Mouse (Mus musculus): ENCODE measurements at regions not wholly inside any gene's neighbourhood (a gene's known extent, or its start where the extent isn't known, plus 50 kb on each side); places are given as distances from the start of the nearest gene placed in this dataset.
A peak's percentile ranks its signal among the peaks of the same experiment; 100 is the strongest.

DNA sequence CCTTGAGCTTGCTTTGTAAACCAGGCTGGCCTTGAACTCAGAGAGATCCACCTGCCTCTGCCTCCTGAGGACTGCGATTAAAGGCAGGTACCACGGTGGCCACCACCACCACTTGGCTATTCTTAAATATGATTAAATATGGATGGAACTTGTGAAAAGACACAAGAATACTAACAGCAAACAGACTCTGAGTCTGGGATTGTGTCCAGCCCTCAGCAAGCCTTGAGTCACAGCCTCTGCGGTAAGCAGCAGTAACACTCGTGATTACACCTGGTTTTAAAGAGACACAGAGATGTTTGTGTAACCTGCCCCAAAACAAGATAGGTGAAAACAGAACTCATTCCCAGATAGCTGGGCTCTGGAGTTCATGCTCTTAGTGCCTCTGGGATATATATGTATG is 263.4 kb downstream of the Mreg start:
- DNase-seq (ENCODE audit: low spot score in 2 of 2), result no peak

DNA sequence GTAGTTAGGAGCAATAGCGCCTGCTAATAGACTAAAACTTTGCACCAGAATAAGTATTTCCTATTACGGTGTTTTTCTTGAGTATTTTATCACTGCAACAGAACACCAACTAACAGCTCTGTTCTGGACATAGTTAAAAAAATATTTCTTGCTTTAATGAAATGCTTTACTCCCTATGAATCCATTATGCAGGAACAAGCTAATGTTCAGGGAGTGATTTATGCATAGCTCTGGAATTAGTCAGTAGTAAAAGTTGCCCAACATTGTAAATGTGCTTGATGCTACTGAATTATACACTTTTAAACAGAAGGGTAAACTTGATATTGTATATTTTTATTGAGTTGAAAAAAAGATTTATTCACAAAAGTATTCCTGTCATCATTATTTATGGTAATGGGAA is 264.6 kb downstream of the Mreg start:
- no peak for DNase-seq (ENCODE audit: low spot score in 2 of 2)

DNA sequence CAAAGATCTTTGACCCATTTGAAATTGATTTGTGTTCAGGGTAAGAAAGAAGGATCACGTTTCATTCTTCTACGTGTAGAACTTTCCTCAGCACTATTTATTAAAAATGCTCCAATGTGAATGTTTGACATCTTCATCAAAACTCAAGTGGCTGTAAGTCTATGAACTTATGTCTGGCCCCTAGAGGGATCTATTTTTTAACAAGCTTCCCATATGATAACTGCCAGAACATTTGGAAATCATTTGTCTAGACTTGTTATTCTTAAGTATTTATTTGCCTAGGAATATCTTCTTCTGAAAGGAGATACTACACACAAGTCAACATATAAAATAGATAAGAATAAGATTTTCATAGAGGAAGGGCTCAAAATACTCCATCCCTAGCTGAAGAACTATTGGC is 265.2 kb downstream of the Mreg start:
- no peak for DNase-seq (ENCODE audit: low spot score in 2 of 2)

DNA sequence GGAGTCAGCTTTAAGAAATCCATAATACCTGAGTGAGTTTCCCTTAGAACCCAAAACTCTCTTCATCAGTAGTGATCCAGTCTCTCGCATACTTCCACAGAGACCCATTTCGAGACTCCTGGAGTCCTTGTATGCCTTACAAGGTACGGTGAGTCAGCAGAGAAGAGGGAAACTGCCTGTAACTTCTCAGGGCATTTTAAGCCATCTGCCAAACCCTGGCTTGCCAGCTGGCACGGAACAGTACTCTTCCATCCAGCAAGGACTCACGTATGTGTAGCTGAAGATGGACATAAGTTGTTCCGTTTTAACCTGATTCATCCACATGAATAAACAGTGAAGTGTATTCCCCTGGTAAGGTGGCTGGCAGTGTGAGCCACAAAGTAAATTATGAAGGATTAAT is 267.0 kb downstream of the Mreg start:
- peak in 1 of 2 experiments; percentile 16 for DNase-seq (ENCODE audit: low spot score in 2 of 2)

DNA sequence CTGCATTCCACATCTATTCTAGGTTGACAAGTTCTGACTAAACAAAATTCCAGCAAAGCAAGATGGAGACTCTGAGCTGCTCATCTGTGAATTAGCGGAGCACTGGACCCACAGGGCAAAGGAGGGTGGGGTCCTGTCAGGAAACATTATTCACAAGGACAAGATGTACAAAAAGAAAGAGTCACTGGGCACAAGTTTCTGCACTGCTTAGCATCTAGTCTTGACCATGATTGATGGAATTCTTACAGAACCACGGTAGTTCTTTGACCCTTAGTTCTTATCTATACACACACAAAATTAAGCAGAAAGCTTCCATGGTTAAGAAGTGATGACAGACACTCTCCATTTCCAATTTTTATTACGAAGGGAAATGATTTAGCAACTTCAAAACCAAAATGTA is 267.6 kb downstream of the Mreg start:
- DNase-seq (ENCODE audit: low spot score in 2 of 2), result no peak

DNA sequence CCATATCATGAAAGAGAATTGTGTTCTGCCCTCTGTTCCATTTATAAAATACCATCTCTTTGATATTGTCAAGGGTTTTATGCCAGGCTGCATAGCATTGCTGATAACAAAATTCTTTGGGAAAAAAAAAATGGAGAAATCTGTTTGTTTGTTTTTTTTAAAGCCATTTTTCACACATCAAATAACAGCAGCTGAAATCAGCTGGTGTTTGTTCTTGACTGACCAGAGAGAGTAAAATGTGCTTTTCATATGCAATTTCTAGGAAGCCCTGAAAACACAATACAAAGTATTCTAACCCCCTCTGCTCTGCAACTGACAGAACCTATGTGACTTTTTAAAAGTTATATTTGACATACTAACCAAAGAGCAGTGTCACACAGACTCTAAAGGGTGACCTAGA is 270.0 kb downstream of the Mreg start:
- DNase-seq (ENCODE audit: low spot score in 2 of 2), result no peak

DNA sequence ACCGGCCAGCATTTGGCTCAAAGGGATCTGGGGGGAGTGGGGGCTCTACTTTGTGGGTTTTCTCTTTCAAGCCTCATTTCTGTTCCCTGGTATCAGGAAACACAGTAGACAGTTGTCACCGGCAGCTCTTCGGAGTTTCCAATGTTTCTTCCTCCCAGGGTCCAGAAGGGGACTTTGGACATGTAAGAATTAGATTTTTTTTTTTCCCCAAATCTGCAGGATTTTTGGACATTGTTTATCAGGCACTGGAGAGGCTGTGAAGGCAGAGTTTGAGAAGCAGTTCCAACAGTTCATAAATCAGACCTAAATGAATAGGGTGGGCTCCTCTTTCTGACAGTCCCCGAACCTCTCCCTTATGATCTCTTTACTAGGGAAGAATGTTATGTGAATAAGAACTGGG is 270.4 kb downstream of the Mreg start:
- no peak for DNase-seq (ENCODE audit: low spot score in 2 of 2)

DNA sequence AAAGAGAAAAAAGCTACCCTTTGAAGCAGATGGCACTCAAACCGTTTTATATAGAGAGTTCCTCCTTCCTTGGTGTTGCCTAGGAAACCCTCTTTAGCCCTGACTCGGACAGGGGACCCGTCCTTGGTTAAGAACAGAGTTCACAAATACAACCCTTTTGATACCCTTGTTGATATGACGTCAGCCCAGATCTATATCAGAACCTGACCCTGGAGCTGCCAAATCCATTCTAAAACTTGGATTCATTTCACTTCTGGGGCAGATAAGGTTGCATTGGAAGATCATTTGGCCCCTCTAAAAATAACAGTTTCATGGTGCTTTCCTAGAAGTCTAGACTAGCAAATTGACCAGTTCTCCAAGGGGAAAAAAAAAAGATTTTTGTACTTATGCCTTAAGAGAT is 271.2 kb downstream of the Mreg start:
- no peak for DNase-seq (ENCODE audit: low spot score in 2 of 2)

DNA sequence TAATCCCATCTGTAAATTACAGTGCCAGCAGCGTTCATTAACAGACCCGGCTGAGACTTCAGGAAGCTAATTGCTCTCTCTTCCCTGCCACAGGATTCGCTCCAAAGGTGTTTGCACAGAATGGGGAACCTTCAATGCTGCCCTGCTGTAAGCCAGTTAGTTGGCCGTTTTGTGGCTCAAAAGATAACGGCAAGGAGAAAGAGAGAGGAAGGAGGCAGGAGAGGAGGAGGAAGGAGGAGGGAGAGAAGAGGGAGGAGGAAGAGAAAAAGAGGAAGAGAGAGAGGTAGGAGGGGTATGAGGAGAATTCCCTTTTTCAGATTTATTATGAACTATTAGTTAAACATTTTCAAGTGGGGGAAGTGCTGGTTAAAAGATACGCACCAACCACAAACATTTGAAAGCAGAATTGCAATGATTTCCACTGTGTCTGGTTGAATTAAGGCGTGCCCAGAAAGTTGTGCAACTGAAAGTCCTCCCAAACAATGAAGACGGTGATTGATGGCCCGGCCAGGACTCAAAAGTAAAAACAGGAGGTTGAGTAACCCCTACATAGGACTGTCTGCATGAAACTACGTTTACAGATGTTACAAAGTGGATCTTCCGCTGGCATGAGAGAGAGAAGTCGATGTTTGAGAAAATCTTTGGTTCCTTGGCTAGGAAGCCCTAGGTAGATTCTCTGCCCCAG is 273.6 kb downstream of the Mreg start:
- DNase-seq (ENCODE audit: low spot score in 2 of 2), result no peak

DNA sequence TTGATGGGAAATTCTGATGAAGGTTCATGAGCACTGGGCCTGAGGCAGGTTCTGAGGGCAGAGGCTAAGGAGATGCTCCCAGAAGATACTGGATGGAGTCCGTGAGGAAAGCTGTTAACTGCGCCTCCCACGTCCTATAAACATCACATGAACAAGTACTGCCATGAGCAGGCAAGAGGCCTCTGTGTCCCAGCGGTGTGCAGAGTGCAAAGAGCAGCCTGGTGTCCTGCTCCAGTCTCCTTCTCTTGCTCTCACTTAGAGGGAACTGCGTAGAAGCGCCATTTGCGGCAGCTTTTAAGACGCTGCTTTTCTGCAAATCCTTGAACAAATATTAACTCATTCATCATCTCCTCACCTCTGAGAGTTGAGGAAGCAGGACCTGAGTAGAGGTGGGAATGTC is 274.2 kb downstream of the Mreg start:
- DNase-seq (ENCODE audit: low spot score in 2 of 2), result no peak

DNA sequence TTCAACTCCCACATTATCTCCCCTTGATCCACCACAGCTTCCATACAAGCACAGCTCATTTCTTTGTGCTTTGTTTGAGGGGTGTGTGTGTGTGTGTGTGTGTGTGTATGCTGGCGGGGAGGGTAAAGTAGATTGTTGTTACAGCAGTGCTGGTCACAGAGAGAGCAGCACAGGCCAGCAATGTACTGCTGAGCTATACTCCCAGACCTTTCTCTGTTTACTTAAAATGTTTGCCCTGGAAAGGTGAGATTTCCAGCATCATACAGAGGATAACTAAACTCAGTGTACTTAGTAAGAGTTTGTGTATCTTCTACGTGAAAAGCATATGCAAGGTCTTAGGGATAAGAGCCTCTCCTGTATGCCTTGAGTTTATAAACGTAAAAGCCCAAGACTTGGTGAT is 274.9 kb downstream of the Mreg start:
- DNase-seq (ENCODE audit: low spot score in 2 of 2), result no peak

DNA sequence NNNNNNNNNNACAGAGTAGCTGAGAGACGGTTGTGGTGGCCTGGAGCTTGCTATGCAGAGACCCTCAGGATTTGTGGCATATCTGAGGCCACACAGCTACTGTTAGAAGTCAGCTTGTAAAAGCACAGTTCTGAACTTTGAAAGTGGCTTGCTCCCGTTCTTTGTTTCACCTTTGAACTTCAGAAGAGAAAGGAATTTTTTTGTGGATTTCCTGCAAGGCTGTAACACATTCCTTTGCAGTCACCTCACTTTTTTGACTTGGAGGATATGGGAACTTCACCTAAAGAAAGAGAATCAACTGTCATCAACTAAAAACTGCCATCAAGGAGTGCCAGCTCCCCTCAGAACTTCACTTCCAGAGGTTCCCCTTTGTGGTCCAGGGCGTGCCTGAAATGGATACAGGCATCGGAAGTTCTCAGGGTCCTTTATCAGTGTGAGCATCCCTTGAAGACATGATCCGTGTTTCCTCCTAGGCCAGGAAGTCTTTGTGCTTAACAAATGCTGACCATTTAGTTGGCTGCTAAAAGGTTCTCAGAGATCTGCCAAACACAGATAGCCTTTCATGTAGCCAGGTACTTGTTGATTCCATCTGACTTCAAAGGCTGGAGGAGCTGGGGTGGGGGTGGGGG is 275.5 kb downstream of the Mreg start:
- no peak for DNase-seq (ENCODE audit: low spot score in 2 of 2)

DNA sequence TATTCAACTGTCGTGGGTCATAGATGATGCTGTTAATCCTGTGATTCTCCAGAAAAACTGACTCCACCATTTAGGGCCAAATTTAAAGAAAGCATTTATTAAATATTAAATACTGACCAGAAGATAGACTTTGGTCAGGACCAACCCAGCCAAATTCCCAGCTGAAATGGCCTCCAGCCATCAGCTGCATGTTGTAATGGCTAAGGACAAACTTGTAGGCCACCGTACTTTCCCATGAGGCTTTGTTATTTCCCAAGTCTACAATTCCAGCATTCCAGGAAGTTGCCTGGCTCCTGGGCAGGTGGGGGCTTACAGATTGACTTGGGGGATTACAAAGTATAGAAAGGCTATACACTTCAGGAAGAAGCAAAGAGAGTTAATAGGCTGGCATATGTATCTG is 272.5 kb upstream of the Fn1 start:
- DNase-seq (ENCODE audit: low spot score in 2 of 2), result no peak

DNA sequence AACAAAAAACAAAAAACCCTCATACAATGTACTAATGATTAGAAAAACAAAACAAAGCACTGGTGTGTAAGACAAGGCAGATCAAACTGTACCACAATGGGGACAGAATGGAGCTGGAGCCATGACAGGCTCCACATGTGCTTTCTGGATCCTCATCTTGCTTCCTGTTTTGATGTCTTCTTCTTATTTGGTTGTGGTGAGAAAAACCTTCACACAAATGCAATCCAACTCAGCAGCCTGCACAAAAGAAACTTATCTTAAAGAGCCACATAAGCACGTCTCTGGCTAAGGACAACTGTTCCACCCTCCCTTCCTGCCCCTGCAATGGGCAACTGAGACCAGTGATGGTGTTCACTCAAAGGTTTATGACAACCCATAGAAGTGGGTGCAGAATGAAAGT is 271.9 kb upstream of the Fn1 start:
- no peak for DNase-seq (ENCODE audit: low spot score in 2 of 2)

DNA sequence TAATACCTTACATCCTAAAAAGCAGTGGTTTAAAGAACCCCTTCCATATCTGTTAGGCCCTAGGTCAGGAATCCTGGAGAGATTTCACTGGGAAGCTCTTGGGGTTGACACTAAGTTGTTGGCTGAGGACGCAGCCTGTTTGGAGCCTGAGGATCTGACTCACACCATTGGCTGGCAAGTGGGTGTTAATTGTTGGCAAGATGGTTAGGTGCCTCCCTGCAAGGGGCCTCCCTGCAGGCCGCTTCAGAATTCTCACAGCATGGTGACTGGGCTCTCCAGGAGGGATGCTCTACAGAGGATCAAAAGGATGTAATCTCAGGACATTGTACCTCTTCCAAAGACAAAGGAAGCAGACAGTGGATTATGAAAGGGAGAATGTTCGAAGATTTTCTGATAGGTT is 270.7 kb upstream of the Fn1 start:
- no peak for DNase-seq (ENCODE audit: low spot score in 2 of 2)

DNA sequence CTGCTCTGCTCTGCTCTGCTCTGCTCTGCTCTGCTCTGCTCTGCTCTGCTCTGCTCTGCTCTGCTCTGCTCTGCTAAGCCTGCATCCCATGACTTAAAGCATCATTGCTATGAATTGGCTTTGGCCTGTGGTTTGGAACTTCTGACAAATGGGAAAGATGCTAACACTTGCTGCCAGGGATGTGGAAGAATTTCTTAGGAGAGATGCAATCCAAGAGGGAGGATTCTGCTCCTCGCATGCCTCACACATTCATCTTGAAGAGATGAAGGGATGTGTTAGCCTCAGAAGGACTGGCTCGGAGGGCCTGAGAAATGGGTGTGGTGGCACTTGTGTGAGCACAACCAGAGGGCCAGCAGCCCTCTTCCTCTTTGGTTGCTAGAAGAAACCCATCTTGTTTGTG is 268.5 kb upstream of the Fn1 start:
- no peak for DNase-seq (ENCODE audit: low spot score in 2 of 2)

DNA sequence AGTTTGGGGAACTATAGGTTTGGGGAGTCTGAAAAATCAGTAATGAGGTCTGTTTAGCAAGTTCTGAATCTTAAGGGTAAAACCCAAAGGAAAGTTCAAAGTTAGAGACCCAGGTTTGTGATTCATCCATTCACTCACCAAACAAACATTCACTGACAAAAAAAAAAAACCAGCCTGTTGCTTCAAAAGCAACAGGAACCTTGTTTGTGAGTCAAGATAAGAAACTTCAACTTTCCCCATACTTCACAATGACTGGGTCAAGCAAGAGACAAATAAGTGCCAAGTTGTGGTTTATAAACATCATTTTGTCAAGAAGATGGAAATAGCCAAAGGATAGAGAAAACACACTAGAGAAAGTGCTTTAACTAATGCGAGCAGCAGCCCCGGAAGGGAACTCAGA is 266.9 kb upstream of the Fn1 start:
- no peak for DNase-seq (ENCODE audit: low spot score in 2 of 2)

DNA sequence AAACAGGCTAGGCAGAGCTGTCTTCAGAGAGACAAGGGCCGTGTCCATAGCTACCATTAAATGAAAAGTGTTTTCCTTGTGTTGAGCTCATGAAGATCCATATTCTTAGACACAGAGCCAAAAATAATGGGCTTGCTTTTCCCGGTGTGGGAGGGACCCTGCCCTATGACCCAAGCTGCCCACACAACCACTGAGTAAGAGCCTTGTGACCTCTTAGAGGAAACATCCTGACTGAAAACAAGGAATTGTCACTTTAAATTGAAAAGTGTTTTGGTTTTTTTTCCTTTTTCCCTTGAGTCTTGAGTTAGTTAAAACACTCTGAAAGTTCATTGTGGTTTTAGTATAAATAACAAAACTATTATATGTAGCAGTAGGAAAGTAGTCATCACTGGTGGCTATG is 264.0 kb upstream of the Fn1 start:
- DNase-seq (ENCODE audit: low spot score in 2 of 2), result no peak

DNA sequence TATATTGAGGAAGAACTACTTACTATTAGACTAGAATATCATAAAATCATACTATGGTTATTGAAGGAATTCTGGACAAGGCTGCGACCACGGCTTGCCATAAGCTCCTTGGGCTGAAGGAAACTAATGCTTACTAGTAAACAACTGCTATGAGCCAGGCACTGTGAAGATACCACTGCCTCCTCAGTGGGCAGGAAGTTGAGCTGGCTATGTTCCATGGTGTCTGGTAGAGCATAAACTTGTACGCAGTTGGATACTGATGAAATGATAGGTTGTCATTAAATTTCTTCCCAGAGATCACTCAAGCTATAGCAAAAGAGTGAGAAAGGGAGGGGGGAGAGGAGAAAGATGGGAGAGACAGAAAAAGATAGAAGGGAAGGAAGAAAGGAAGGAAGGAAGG is 261.4 kb upstream of the Fn1 start:
- no peak for DNase-seq (ENCODE audit: low spot score in 2 of 2)

DNA sequence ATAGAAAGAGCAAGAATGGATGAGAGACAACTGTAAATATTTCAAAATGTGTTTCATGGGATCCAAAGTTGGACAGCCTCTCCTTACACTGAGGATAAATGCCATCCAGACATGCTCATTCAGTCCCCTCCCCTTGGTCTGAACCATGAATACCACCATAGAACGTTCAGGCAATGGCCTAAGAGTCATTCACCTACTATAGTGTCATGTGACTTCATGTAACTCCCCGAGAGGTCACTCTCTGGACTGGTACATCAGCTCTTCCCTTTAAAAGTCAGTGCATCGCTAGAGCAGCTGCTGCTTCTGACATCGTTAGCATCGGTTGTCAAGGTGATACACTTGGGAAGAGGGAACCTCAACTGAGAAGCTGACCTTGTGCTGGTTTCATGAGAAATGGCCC is 260.2 kb upstream of the Fn1 start:
- DNase-seq (ENCODE audit: low spot score in 2 of 2), result no peak

DNA sequence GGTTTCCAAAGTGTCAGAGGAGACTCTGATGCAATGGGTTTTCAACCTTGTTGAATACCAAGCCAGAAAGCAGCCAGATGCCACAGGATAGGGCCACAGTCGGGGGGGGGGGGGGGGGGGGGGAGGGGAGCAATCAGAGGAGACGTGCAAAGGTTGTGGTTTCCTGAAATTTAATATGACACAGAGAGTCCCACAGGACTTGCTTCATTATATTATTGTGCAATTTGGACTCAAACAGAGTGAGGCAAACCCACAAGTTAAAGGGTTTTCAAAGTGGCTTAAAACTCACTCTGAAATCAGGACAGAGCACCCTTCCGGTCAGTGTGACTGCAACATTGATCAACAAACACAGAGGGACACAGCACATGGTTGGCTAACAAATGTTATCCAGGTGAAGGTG is 259.4 kb upstream of the Fn1 start:
- no peak for DNase-seq (ENCODE audit: low spot score in 2 of 2)

DNA sequence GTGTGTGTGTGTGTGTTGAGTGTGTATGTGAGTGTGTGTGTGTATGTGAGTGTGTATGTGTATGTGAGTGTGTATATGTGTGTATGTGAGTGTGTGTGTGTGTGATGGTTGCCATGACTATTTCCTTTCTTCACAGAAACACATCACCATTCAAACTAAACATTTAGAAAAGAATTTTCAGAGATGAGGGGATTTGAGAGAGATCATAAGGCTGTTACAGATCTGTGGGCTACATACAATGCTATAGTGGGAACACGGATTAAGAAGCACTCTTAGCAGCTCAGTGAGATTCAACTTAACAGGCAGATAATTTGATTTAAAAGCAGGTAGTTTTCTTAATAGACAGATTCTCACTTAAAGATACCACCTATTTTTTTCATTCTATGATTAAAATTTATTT is 257.1 kb upstream of the Fn1 start:
- DNase-seq (ENCODE audit: low spot score in 2 of 2), result no peak

DNA sequence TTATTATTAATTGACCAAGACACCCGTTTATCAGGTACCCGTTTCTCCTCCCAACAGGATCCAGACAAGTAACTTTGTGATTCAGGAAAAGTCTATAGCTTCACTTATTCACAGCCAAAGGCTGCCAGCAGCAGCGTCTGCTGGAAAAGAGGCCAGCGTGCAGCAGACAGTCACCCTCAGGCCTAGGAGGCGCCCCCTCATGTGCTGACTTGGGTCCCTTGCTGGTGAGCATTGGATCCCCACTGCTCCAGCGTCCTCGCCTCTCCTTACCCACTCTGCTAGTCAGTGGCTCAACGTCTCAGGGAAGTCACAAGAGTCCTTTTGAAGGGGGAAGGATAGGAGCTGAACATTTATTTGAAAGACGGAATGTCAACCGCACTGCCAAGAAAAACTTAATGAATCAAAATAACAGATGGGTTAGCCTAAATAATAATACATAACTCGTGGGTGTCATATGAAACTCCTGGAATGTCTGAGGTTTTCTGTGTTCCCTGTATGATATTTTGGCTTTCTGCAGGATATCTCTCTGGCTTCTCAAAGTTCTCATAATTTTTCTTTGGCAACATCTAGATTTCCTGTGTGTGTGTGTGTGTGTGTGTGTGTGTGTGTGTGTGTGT is 256.6 kb upstream of the Fn1 start:
- DNase-seq (ENCODE audit: low spot score in 2 of 2), result no peak

Measured in heart, adult 9 months (tissue).